Mouse (Mus musculus) neutrophil, adult 83 days (primary cell): ENCODE measurements around the gene Med21. TPM values are rescaled to one million over a fixed set of nuclear protein-coding genes. Genes with fewer than 3 reads are reported as not detected.

Experiments
- total RNA-seq, 2 experiments: library from RNA; stranded (reverse); gene quantifications; one replicate each; pipeline ENCODE4 v1.2.4; 2023

Med21 gene
- total RNA-seq, result 10 to 100 TPM; 42.0 to 43.9 TPM

GRCm38 (mm10) chr6:146642276-146643183 is at the start of gene Med21, which contains the start of gene Tm7sf3:
Med21 (plus strand) TSS chr6:146642547.
Tm7sf3 (minus strand) TSS chr6:146642824.

Other genes with a start within 250 kb of the Med21 start
- gene Itpr2, start 140.3 kb upstream of the Med21 start, total RNA-seq, result 10 to 100 TPM; 55.4 to 65.8 TPM
- 10 to 100 TPM; 85.2 to 87.9 TPM for gene Fgfr1op2, start 65.3 kb upstream of the Med21 start, total RNA-seq
- 10 to 100 TPM; 34.9 to 39.5 TPM for gene Ints13, start 64.7 kb upstream of the Med21 start, total RNA-seq
- 10 to 100 TPM; 24.4 to 27.9 TPM for gene Tm7sf3, start 277 bp downstream of the Med21 start, total RNA-seq
- gene Stk38l, start 82.4 kb downstream of the Med21 start, total RNA-seq, result 1 to 10 TPM; 7.4 to 7.8 TPM
- gene Arntl2, start 153.5 kb downstream of the Med21 start, total RNA-seq, result not detected
- not detected for gene Smco2, start 207.6 kb downstream of the Med21 start, total RNA-seq
- 1 to 10 TPM; 2.8 to 6.2 TPM for gene Ppfibp1, start 245.9 kb downstream of the Med21 start, total RNA-seq